Mouse (Mus musculus) central nervous system, embryonic 11.5 days (tissue): ENCODE data around the gene Galnt7. TPM values are rescaled to one million over a fixed set of nuclear protein-coding genes. Genes with fewer than 3 reads are reported as not detected.

Experiments used
- polyA plus RNA-seq: library from polyadenylated mRNA; depleted of rRNA; stranded (reverse); fragments of >200 nt; gene quantifications from 2 replicates; pipeline ENCODE4 v1.2.3, GENCODE M21; 2012; rRNA removed

Galnt7 gene
- polyA plus RNA-seq: 11.4 and 12.5 TPM in 2 replicates

GRCm38 (mm10) chr8:57652456-57653055 lies at the start of gene Galnt7:
TSS of gene Galnt7 (minus strand) at chr8:57653032.

DNA sequence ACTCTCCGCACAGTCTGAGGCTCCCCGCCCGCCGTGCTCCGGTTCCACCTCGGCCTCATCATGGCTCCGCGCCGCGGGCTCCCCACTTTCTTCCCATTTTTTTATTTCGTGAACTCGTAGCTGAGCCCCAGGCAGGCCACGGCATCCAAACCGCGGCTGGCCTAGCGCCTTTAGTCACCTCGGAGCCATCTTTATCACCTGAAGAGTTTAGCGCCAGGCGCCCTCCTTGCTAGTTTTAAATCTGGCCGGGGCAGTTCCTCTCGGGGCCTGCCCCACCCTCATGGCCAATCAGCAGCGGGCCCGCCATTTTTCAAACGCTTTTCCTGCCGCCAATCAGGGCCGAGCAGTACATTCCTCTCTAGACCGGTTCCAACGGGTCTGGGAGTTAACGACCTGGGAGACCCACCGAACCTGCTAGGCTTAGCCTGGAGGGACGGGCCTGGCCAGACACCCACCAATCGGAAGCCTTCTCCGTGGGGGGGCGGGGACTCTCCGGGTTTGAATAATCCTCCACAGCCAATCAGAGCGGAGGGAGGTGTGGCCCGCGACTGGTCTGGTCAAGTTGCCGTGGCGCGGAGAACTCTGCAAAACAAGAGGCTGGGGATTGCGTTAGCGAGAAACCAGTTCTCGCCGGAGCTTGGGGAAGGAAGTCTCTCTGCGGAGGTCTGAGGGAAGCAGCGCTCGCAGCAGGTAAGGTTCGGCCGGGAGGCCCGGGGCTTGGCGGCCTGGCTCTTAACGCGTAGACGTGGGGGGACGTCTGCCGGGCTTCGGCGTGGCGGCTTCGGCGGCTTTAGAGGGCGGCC lies 141.3 kb downstream of the Galnt7 start, which contains the start of gene Hmgb2:
TSS of gene Hmgb2 (plus strand) at position 592 of the 803 bp plus-strand sequence.

GRCm38 (mm10) chr8:57487441-57488155 lies 165.2 kb downstream of the Galnt7 start, which contains the start of gene Sap30:
TSS of gene Sap30 (minus strand) at chr8:57487860.

Other genes starting within 250 kb of the Galnt7 start
- 0.82 and 1.7 TPM in 2 replicates for gene Scrg1, start 197.1 kb downstream of the Galnt7 start, polyA plus RNA-seq
- 70.1 and 138 TPM in 2 replicates for gene Sap30, start 165.2 kb downstream of the Galnt7 start, polyA plus RNA-seq
- gene Hmgb2, start 141.1 kb downstream of the Galnt7 start, polyA plus RNA-seq: 409 and 794 TPM in 2 replicates